Mouse (Mus musculus) heart, adult 2 months (tissue): ENCODE measurements around the gene Pet117. TPM values are rescaled to one million over a fixed set of nuclear protein-coding genes. Genes with fewer than 3 reads are reported as not detected.

Experiments
- DNase-seq, 2 experiments: peaks; one replicate each; pipeline ENCODE4 v3.0.0; 2021
- H3K27ac ChIP-seq: fragments of 200-600 bp; 2 replicates; pipeline ENCODE4 v1.8.1; 2022
- H3K27me3 ChIP-seq: fragments of 200-500 bp; 2 replicates; pipeline ENCODE4 v1.6.1; 2012; ENCODE audit warnings: mild to moderate bottlenecking, low read length, inconsistent platforms, mixed read lengths; ENCODE audit not compliant: control insufficient read depth, insufficient read depth
- H3K36me3 ChIP-seq: fragments of 200-500 bp; 2 replicates; pipeline ENCODE4 v1.6.1; 2012; ENCODE audit warnings: low read length, inconsistent platforms; ENCODE audit not compliant: control insufficient read depth, insufficient read depth
- H3K4me1 ChIP-seq: fragments of 200-500 bp; 2 replicates; pipeline ENCODE4 v1.6.1; 2011; ENCODE audit warnings: low read length; ENCODE audit not compliant: control insufficient read depth, insufficient read depth
- H3K4me3 ChIP-seq: fragments of 200-600 bp; 2 replicates; pipeline ENCODE4 v1.8.1; 2022
- H3K79me2 ChIP-seq: fragments of 200-500 bp; replicated peaks from 2 replicates; pipeline ENCODE4 v1.6.1; 2012; ENCODE audit warnings: mild to moderate bottlenecking, inconsistent platforms, low read length, moderate library complexity, mixed read lengths; ENCODE audit not compliant: control insufficient read depth, insufficient read depth
- H3K9ac ChIP-seq: fragments of 200-500 bp; 2 replicates; pipeline ENCODE4 v1.6.1; 2012; ENCODE audit warnings: low read depth, mild to moderate bottlenecking, control low read depth, inconsistent platforms, low read length, mixed read lengths
- CTCF ChIP-seq: fragments of 200-600 bp; IDR thresholded peaks from 2 replicates; pipeline ENCODE4 v1.8.1; 2022; ENCODE audit warnings: antibody characterized with exemption, mild to moderate bottlenecking, moderate library complexity
- EP300 ChIP-seq: fragments of 200-500 bp; IDR thresholded peaks from 2 replicates; pipeline ENCODE4 v1.6.1; 2011; ENCODE audit warnings: low read depth, low read length, control low read depth; ENCODE audit not compliant: insufficient read depth
- POLR2A ChIP-seq: fragments of 200-500 bp; IDR thresholded peaks from 2 replicates; pipeline ENCODE4 v1.6.1; 2011; ENCODE audit warnings: mild to moderate bottlenecking, low read depth, low read length, control low read depth; ENCODE audit not compliant: insufficient read depth
- WGBS: fragments of 180-500 bp; shearing (Covaris S2); methylation state at CpG from one replicate; pipeline ENCODE4 v1.1.7; 2018; 5-methylcytosine and 5-hydroxymethylcytosine counted together
- intact Hi-C: fragments of 180-260 bp; cut with DNase I; formaldehyde crosslinking; loops from one replicate; pipeline ENCODE4 v1.15.1; 2025
- polyA plus RNA-seq: library from polyadenylated mRNA; depleted of rRNA; stranded (reverse); fragments of >200 nt; gene quantifications from 2 replicates; pipeline ENCODE4 v1.2.3, GENCODE M21; 2012
- total RNA-seq, 2 experiments: library from RNA; stranded (reverse); gene quantifications; 2 replicates each; pipeline ENCODE4 v1.2.3; 2021

Gene Pet117
- total and polyA plus RNA-seq, 3 experiments, result 8.9 to 9.1 TPM; not detected in 1

DNA sequence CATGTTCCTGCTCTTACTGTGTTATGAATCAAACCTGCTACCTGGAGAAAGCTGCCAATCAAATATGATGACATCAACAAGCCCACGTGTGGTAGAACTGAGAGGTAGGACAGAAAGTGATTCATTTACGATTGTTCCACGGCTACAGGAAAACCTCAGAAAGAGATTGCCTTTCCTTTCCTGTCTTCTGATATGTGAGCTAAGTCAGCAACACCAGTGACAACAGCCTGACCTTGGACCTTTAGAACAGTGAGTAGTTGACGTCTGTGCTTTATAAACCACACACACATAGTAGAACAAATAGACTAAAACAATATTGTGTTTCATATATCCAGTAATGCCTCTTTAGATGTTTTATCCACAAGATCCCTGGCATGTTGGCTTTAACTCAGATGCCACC is 25.6 kb upstream of the Pet117 start:
- Histone ChIP-seq H3K36me3 (no peaks in the 10 kb centered on the region), H3K27ac (no peak overlapping the region), H3K4me3 (no peak overlapping the region), H3K4me1 (no peaks in the 10 kb centered on the region), H3K27me3 (no peaks in the 10 kb centered on the region), H3K79me2 (no peaks in the 10 kb centered on the region), H3K9ac (no peak overlapping the region)
- DNase-seq, result no peak
- WGBS, result 41% methylated on average over 4 of the region's 4 CpGs
- TF ChIP-seq EP300 (no peak), POLR2A (no peak), CTCF (no peak)
- intact Hi-C loops, result no loop called here

DNA sequence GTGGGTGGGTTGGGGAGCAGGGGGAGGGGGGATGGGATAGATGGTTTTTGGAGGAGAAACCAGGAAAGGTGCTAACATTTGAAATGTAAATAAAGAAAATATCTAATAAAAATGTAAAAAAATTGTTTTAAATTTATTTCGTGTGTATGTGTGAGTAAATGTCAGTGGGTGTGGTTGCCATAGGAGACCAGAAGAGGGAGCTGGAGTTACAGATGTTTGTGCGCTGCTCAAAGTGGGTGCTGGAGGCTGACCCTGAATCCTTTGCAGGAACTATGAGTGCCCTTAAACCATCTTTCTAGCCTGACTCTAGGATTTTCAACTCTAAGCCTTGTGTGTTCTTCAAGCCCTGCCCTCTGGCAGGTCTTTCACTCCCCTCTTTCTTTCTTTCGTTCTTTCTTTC is 20.3 kb upstream of the Pet117 start:
- Histone ChIP-seq H3K4me1 (no peaks in the 10 kb centered on the region), H3K36me3 (no peaks in the 10 kb centered on the region), H3K9ac (no peak overlapping the region), H3K79me2 (no peaks in the 10 kb centered on the region), H3K27me3 (no peaks in the 10 kb centered on the region), H3K27ac (no peak overlapping the region), H3K4me3 (no peak overlapping the region)
- WGBS, result 67% methylated on average over 3 of the region's 3 CpGs
- TF ChIP-seq CTCF (peak; percentile 56), EP300 (no peak)
- no peak for DNase-seq
- intact Hi-C loops, result loop anchor here (2.0 kb wide), 1 partner anchor 104 kb away; no protein-coding TSS in a partner anchor

DNA sequence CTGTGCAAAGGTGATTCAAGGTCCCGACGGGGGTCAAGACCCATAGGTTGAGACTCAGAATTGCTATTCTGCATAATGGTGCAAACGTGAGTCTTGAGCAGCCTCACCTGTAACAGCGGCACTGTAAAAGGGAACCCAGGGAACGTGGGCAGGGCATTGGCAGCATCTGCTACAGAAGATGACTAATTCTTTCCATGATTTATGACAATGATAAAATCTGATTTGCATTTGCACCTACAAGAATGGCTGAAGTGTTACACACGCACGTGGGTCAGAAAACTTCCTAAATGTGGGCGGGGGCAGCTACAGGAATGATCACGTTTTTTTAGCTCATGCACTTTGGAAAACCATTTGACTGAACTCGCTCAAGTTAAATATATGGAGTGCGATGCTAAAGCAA is 16.0 kb upstream of the Pet117 start:
- 85% methylated on average over 11 of the region's 11 CpGs for WGBS
- H3K27me3 ChIP-seq, result no peaks in the 10 kb centered on the region
- no peaks in the 10 kb centered on the region for H3K4me1 ChIP-seq
- intact Hi-C loops, result no loop called here
- H3K4me3 ChIP-seq, result no peak overlapping the region
- no peaks in the 10 kb centered on the region for H3K79me2 ChIP-seq
- no peak overlapping the region for H3K27ac ChIP-seq
- no peaks in the 10 kb centered on the region for H3K36me3 ChIP-seq
- DNase-seq, result no peak
- TF ChIP-seq CTCF (no peak), POLR2A (no peak), EP300 (no peak)
- no peak overlapping the region for H3K9ac ChIP-seq

DNA sequence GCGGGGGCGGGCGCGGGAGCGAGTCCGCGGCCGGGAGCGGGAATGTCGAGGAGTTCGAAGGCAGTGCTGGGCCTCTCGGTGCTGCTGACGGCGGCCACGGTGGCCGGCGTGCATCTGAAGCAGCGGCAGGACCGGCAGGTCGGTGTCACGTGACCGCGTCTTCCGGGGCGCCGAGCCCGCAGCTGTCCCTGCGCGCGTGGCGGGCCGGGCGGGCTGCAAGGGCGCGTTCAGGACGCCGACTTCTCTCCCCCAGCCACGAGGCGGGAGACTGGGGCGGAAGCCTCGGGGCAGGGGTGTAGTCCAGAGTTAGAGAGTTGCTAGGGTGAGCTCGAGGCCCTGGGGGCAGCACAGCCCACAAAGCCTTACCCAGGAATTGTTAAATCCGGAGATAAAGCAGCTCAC is 225 bp downstream of the Pet117 start:
- Histone ChIP-seq H3K4me3 (peak overlapping the region; percentile 79), H3K4me1 (peaks cover 7% of the 10 kb centered on the region), H3K9ac (peak overlapping the region; percentile 96), H3K27ac (peak overlapping the region; percentile 89), H3K27me3 (no peaks in the 10 kb centered on the region), H3K79me2 (peaks cover 3% of the 10 kb centered on the region), H3K36me3 (peaks cover 11% of the 10 kb centered on the region)
- WGBS, result under 1% methylated on average over 43 of the region's 43 CpGs
- no peak for DNase-seq
- no peak; the same call in 1 of the 2 replicates for TF ChIP-seq POLR2A
- no peak for TF ChIP-seq CTCF
- TF ChIP-seq EP300, result 0 out of 2 replicates have a peak, but pooled peaks have one; percentile 17
- intact Hi-C loops, result loop anchor here (2.0 to 10.0 kb wide), 4 partner anchors 88 to 186 kb away; partner anchors contain the start of genes Dzank1, Mgme1, Polr3f and Rbbp9

DNA sequence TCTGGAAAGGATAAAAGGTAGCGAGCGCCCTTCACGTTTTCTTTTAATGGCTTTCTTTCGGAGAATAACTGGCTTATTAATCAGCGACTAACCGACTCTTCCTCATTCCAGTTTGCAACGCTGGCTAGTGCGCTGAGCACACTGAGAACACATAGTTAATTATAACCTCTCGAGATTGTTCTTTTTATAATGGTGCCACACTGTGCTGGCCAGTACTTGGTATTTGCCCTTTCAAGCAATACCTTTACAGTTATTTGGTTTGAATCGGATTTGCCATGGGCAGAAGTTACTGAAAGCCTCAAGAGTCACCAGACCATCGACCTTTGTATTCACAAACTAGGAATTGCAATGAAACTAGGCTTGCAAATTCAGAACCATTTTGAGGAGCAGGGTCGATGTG is 715 bp downstream of the Pet117 start:
- WGBS, result 1% methylated on average over 12 of the region's 12 CpGs
- H3K27ac ChIP-seq, result peak overlapping the region; percentile 89
- no peaks in the 10 kb centered on the region for H3K27me3 ChIP-seq
- peaks cover 3% of the 10 kb centered on the region for H3K79me2 ChIP-seq
- H3K36me3 ChIP-seq, result peaks cover 11% of the 10 kb centered on the region
- H3K4me1 ChIP-seq, result peaks cover 7% of the 10 kb centered on the region
- DNase-seq, result no peak
- H3K4me3 ChIP-seq, result peak overlapping the region; percentile 79
- intact Hi-C loops, result loop anchor here (2.0 to 10.0 kb wide), 4 partner anchors 88 to 185 kb away; partner anchors contain the start of genes Dzank1, Mgme1, Polr3f and Rbbp9
- peak overlapping the region; percentile 96 for H3K9ac ChIP-seq
- TF ChIP-seq EP300 (no peak), POLR2A (no peak), CTCF (no peak)

DNA sequence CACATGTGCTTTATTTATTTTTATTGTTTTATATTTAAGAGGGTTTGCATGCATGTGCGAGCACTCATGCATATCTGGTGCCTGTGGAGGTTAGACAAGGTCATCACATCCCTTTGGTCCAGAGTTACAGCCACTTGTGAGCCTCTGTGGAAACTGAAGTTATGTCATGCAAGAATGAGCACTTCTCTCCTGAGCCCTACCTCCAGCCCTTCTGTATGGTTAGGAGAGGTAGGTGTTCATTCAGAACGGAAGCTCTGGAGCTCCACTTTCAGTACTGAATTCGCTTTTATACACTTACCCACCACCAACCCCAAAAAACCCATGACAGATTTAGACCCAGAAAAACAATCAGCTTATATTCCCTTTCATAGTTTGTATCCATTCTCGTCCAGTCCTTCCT is 2.8 kb downstream of the Pet117 start:
- H3K27me3 ChIP-seq, result no peaks in the 10 kb centered on the region
- H3K4me1 ChIP-seq, result peaks cover 7% of the 10 kb centered on the region
- DNase-seq, result no peak
- H3K27ac ChIP-seq, result no peak overlapping the region
- intact Hi-C loops, result no loop called here
- H3K4me3 ChIP-seq, result no peak overlapping the region
- peaks cover 3% of the 10 kb centered on the region for H3K79me2 ChIP-seq
- no peak for TF ChIP-seq EP300
- TF ChIP-seq CTCF, result no peak
- no peak for TF ChIP-seq POLR2A
- H3K36me3 ChIP-seq, result peaks cover 12% of the 10 kb centered on the region
- H3K9ac ChIP-seq, result no peak overlapping the region
- 80% methylated on average over 4 of the region's 4 CpGs for WGBS
